Mouse (Mus musculus): Measurements from ENCODE around the gene Larp4b. TPM values are rescaled to one million over a fixed set of nuclear protein-coding genes. Genes with fewer than 3 reads are reported as not detected.
"Not testable (repeated sequence)": the region's sequence is repeated elsewhere in the genome, so short reads cannot be mapped to it uniquely, and the experiment has no call there.

Larp4b gene
- total RNA-seq (2021) = 100 to 1,000 TPM; 103 TPM

DNA sequence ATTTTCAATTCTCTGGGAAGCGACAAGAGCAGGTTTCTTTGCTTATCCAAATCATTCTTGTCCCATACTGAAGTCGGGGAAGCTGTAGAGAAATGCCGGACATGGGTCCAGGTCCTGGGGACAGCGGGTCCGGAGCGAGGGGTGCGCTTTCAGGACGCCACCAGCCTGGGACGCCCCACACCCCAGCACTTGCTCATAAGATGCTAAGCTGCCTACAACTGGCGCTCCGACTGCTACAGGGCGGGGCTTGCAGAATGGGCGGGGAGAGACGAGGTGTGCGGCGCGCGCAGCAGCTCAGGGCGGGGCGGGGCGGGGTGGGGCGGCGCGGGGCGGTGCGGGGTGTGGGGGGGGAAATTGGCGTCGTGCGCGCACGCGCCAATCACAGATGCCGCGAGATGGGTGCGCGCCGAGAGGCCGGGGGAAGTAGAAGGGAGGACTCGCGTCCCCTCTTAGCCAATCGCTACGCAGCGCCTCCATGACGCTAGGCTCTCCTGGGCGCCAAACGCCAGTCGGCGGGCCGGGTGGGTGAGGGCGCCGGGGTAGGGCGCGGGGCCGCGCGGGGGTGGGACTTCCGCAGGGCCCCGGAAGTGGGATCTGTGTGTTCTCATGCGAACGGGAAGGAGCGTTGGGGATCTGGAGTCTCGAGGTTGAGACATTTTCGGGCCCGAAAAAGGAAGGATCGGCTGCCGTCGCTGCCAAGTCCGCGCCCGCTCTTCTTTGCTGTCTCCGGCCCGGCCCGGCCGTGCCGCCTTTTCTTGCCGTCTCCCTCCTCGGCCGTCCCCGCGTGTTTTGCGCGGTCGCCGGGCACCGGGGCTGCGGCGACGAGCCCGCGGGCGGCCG lies at the start of gene Larp4b:
Gene Larp4b (plus strand): TSS at position 566 of the 840 bp plus-strand sequence.
- intact Hi-C loops (cut with DNase I) = loop anchor here (5.0 kb wide), 1 partner anchor 96 kb away; the partner anchor contains the start of gene Gtpbp4
- peak; percentile 93 to 99 for DNase-seq (ENCODE audit: extremely low spot score in 1 of 2, low spot score in 2 of 2)

DNA sequence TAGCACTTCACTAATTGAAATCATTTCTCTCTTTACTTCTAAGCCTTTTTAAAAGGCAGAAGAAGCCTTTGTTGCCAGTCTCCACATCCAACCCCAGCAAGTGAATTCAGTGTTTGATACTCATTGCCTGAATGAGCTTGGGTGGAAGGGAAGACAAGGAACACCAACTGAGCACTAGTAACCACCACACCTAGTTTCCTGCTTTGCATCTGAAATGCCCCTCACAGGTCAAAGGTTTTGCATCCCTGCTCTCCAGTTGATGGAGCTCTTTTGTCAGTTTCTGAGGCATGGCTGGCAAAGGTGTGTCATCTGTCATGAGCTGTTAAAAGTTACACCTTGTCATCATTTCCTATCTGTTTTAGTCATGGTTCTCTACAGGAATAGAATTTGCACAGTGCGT lies 49.0 kb upstream of the Larp4b start:
- DNase-seq (ENCODE audit: extremely low spot score in 1 of 2, low spot score in 2 of 2) = no peak

DNA sequence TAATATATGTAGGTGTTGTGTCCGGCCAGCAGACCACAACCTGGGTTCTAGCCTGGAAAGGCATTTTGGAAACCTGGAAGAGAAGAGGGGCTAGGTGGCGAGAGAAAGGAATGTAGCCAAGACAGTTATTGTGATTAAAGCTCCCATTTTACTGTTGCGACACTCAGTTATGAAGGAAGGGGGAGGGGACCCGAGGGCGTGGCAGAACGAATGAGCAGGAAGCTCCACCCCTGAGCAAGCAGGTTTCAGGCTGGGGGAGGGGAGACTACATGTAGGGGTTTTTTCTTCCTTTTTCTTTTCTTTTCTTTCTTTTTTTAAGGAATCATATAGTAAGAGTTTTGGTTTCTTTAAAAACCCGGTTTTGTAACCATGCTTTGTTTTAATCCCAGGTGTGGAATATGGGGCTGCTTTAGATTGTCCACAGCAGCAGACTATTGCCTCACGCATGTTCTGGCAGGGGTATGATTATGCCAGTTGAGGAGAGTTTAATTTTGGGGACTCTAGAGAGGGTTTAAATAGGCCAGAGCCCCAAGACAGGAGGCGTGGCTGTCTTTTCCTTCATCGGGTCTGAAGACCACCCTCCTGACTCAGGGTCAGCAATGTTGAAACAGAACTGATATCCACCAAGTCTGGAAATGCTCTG lies 41.5 kb upstream of the Larp4b start:
- intact Hi-C loops (cut with DNase I); DNase-seq (ENCODE audit: extremely low spot score in 1 of 2, low spot score in 2 of 2): not testable (repeated sequence)

More for the DNA sequence above, 49.0 kb upstream of the Larp4b start:
- intact Hi-C loops (cut with DNase I) = no loop called here

DNA sequence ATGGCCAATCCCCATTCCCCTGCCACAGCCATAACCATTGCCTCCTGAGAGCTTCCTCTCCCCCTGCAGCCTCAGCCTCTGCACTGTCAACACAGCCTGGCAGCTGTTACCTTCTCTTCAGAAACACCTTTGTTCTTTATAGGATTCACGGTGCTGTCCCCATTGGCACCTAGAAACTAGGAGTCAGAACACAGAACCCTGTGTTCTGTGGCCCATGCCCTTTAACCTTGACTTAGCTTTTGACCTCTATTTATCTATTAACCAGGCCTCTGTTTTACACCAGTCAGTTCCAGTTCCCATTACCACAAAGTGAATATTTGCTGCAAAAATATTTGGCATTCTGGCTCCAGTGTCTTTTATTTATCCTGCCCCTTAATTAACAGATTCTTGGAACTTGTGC lies 36.4 kb upstream of the Larp4b start:
- intact Hi-C loops (cut with DNase I) = no loop called here
- no peak for DNase-seq (ENCODE audit: extremely low spot score in 1 of 2, low spot score in 2 of 2)

DNA sequence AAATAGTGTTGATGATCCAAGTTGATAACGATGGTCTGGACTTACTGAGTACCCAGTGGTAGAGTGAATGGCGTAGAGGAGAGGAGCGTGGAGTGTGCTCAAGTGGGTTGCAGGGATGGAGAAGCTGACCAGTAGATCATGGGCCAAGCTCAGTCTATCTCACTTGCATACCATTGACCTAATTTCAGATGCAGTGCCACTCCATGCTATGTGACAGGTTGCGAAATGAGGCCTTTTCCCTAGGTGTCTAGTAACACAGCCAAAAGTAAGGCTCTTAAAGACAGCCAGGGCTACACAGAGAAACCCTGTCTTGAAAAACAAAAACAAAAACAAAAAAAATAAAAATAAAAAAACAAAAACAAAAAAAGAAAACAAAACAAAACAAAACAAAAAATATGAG lies 35.0 kb upstream of the Larp4b start:
- no peak for DNase-seq (ENCODE audit: extremely low spot score in 1 of 2, low spot score in 2 of 2)
- intact Hi-C loops (cut with DNase I) = no loop called here

DNA sequence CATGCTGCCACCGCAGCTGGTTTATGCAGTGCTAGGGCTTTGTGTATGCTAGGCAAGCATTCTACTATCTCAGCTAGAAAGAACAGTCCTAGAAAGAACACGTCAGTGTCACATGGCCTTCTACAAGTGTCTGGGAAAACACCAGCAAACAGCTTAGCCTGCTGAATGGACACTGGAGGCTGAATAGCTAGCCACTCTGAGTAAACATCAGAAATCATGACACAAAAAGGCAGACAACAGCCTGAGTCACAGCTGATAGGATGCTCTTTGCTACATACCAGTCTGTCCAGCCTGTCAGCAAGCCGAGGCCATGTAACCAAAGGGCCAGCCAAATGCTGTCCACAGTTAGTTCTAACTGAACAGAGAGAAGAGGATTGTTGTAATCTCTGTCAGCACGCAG lies 32.3 kb upstream of the Larp4b start:
- intact Hi-C loops (cut with DNase I) = no loop called here
- DNase-seq (ENCODE audit: extremely low spot score in 1 of 2, low spot score in 2 of 2) = no peak

DNA sequence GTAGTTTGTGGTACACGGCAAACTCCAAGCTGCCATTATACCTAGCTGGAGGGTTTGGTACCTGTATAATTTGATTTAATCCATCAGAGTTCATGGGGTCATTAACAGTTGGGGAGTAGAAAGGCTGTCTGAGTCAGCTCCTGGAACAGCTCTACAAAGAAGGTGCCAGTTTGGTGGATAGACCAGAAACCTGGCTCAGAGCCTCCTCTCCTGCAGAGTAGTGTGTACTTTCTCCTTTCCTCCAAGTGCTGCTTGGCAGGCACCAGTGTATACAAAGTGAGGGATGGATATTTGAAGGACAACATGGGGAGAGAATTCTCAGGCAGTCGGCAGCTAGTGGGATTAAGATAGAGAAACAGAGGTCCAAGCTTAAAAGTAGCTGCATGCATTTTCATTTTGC lies 29.5 kb upstream of the Larp4b start:
- intact Hi-C loops (cut with DNase I) = loop anchor here (2.0 kb wide), 1 partner anchor 63 kb away; no protein-coding TSS in a partner anchor
- DNase-seq (ENCODE audit: extremely low spot score in 1 of 2, low spot score in 2 of 2) = peak in 1 of 2 experiments; percentile 37

DNA sequence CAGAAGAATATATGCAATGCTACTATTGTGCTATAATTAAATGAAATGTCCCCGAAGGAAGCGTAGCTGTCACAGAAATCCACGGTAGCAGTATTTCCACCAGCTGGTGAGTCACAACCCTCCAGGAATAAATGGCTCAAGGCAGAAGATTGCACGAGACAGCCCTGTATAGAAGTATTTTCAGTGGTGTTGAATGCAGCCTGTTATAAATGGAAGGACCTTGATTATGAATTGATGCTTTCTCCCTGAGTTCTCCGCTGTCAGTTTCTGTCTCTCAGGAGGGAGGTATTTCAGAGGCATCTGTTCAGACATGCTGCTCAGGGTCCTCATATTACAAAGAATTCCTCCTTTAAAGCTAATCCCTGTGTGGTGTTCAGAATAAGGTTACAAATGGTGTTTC lies 27.6 kb upstream of the Larp4b start:
- peak in 1 of 2 experiments; percentile 46 for DNase-seq (ENCODE audit: extremely low spot score in 1 of 2, low spot score in 2 of 2)
- intact Hi-C loops (cut with DNase I) = no loop called here

DNA sequence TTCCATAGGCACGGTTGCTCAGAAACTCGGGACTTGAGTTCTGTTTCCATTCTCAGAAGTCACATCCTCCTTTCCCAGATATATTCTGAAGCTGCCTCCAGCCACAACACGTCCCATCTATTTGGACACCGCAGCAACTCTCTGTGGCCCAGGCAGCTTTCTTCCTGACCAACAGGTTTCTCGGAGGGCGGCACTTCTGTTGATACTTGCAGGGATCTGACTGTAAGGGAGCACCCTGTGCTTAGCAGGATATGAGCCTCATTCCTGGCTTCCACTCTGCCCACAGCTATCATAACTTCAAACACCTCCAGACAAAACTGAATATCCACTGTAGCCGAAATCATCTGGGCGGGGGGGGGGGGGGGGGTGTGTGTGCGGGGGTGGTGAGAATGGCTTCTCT lies 22.7 kb upstream of the Larp4b start:
- no peak for DNase-seq (ENCODE audit: extremely low spot score in 1 of 2, low spot score in 2 of 2)
- intact Hi-C loops (cut with DNase I) = no loop called here

DNA sequence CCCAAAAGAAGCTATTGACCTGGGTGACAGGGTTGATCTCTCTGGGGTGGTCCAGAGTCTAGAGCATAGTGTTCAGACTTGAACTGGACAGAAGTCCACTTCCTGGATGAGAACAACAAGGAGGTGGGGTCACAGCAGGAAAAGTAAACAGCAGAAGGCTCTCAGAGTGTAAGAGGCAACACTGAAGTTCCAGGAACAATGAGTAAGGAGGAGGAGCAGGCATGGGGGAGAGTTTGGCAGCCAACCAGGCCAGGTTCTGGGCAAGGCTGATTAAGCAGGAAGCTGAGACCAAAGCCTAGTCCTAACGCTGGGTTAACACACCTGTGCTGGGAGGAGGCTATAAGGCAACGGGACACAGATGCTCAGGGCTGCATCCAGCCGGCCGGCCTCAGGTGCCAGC lies 19.9 kb upstream of the Larp4b start:
- intact Hi-C loops (cut with DNase I) = no loop called here
- DNase-seq (ENCODE audit: extremely low spot score in 1 of 2, low spot score in 2 of 2) = peak in 1 of 2 experiments; percentile 23

DNA sequence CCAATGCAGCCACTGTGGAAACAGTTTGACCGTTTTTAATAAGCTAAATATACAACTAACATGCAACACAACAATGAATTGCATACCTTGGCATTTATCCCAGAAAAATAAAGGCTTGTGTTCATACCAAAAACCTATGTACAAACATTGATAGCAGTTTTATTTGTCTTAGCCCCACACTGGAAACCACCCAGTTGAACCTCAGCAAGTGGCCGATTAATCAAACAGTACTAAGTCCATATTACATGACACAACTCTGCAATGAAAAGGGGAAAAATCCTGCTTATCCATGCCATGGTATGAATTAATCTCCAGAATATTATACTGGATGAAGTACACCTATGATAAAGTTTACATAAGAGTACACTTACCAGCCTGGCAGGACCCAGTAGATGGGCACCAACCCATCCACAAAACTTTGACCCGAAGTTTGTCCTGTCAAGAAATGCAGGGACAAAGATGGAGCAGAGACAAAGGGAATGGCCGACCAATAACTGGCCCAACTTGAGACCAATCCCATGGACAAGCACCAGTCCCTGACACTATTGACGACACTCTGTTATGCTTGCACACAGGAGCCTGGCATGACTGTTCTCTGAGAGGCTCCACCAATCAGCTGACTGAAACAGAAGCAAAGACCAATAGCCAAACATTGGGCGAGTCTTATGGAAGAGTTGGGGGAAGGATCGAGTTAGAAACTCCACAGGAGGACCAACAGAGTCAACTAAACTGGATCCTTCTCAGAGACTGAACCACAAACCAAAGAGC lies 17.7 kb upstream of the Larp4b start:
- intact Hi-C loops (cut with DNase I) = no loop called here
- no peak for DNase-seq (ENCODE audit: extremely low spot score in 1 of 2, low spot score in 2 of 2)

DNA sequence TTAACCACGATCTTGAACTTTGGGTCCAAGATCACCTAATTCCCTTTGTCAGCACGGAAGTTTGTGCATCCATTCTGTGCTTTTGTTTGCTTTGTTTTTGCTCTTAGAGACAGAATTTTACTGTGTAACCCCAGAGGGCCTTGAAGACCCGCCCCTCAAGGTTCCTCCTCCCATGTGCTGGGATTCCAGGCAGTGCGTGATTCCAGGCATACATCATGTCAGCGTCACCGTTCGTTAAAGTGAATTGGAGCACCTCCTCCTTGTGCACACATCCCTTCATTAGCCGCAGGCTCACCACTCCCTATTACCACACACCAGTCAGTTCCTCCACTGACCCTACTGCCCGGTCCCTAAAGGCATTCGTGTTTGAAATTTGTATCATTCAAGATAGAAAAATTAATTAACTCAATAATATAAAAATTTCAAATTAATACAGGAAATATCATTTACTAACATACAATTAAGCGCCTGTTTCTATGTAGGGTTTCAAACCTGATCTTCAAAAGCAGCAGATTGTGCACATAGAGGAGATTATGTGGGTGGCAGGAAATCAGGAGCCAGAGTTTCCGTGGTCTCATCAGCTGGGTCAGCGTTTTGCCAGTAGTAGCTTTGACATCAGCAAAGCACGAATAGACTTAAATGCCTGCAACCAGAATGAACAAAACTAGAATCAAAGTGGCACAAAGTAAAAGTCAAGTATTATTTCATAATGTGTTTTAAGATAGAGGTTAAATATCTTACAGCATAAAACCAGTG lies 11.4 kb upstream of the Larp4b start:
- intact Hi-C loops (cut with DNase I) = no loop called here
- DNase-seq (ENCODE audit: extremely low spot score in 1 of 2, low spot score in 2 of 2) = no peak

DNA sequence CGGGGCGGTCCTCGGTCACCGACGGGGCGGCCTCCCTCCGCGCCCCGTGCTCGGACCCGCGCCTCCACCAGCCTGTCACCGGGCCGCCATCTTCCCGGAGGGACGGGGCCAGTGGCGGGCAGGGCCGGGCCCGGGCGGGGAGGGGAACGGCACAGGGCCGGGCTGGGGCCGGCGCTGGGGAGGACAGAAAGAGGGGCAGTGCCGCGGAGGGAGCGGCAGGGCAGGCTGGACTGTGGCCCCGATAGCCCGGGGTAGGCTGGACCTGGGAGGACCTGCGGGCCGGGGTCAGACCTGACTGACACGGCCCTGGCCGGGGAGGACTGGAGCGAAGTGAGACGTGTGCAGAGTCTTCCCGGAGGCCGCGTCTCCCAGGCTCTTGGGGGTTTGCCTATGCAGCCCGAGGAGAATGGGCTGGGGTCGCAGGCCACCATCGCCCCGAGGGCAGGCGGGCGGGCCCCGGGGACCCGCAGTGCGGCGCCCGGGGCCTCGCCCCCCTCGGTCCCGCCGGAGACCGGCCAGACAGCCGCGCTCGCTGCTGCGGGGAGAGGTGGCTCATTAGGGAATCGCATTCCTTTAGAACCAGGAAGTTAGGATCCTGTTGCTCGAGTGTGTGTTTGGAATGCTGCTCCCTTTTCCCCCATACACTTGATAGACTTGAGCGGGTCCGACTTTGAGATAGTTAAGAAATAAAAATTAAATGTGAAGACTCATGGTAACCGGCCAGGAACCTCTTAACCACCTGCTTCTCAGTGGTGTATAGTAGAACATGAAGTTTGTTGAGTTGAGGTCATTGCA lies 702 bp downstream of the Larp4b start:
- intact Hi-C loops (cut with DNase I) = loop anchor here (5.0 kb wide), 1 partner anchor 97 kb away; the partner anchor contains the start of gene Gtpbp4

DNA sequence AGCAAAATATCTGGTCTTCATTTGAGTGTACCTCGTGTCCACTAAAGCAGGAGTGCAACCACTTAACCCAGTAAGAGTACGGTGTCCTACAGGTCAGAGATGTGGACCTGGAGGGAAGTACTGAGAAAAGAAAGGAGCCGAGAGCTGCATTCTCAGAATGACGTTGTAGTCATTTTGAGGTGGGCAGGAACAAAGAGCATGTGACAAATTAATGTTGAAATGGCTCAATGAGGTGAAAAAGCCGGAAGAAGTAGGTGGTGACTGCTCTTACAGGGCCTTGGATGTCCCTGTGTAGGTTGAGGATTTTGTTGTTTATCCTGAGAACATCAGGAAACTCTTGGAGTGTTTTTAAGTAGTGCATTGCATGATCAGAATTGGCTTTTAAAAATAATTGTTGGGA lies 5.6 kb downstream of the Larp4b start:
- intact Hi-C loops (cut with DNase I) = no loop called here
- DNase-seq (ENCODE audit: extremely low spot score in 1 of 2, low spot score in 2 of 2) = no peak

More for the DNA sequence above, 702 bp downstream of the Larp4b start:
- DNase-seq (ENCODE audit: extremely low spot score in 1 of 2, low spot score in 2 of 2) = peak in 1 of 2 experiments; percentile 68

DNA sequence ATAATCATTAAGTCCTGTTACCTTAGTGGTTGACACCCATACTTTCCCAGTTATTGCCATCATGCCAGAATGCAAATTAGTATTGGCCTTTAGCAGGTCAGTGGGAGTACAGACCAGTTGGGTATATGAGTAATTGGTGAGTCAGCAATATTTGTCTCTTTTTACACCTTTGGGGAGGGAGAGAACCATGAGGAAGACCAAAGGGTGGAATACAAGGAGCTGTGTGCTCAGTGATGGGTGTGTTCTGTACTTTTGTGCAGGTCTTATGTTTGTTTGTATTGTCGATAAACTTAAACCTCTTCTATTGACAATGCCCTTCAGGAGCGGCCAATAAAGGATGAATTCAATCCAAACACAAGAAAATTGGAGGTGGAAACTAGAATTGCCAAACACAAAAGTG lies 6.8 kb downstream of the Larp4b start:
- no peak for DNase-seq (ENCODE audit: extremely low spot score in 1 of 2, low spot score in 2 of 2)
- intact Hi-C loops (cut with DNase I) = no loop called here

DNA sequence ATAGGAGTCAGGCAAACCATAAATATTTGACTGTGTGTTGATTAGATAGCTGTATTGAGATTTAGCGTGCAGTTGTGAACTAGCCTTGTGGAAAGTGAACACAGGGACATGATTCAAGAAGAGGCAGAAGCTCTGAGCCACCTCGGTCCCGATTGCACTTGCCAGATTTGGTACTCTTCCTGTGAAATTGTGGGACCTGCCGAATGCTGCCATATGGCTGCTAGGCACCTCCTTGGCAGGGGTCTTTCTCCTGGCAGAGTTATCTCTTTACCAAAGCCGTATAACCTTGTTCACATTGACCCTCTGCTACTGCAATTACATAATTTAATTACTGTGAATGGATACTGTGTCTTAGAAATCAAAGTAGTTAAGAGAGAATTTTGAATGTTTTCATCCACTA lies 12.6 kb downstream of the Larp4b start:
- intact Hi-C loops (cut with DNase I) = no loop called here
- no peak for DNase-seq (ENCODE audit: extremely low spot score in 1 of 2, low spot score in 2 of 2)

DNA sequence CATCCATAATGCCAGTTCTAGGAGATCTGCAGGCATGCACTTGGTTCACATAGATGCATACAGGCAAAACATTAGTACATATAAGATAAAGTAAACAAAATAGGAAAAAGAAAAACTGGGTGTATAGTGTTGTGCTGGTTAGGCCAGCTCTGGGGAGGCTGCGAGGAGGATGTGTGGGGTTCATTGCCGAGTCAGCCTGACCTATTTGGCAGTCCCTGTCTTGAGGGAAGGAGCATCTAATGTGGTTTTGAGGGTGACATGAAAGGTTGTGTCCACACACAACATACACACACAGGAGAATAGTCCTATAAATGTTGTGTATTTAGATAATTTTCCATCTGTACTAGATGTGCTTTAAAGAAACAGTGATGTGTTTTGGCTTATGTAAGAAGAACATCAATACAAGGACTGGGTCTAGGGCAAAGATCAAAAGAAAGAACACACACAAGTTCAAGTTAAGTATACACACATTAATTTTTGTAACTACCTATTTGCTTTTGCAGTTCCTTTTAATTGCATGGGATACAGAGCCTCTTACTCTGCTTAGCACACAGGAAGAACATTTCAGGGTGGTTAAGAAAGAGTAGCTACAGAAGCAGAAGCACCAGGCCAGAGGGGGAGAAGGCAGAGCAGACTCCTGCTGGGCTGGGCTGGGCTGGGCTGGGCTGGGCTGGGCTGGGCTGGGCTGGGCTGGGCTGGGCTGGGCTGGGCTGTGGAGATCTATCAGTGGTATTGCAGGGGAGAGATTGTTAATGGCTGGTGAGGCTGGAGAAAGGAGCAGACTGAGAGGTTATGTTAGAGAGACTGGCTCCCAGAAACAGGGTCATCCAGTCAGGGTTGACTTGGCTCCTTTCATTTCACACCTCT lies 13.5 kb downstream of the Larp4b start:
- intact Hi-C loops (cut with DNase I) = no loop called here
- no peak for DNase-seq (ENCODE audit: extremely low spot score in 1 of 2, low spot score in 2 of 2)
